ENCODE assay signal across 8 mouse cellular contexts in genomic region chrX:12127799-12128164, GRCm38 (mm10). TPM values are rescaled to one million over a fixed set of nuclear protein-coding genes. Genes with fewer than 3 reads are reported as not detected.
DNase-seq lines count a peak whose midpoint lies in the region; ATAC-seq and TF ChIP-seq lines count a peak whose summit lies in the region.

No protein-coding gene starts in this region.

- peak overlapping the region; percentile 77 for H3K4me3 ChIP-seq in heart, embryonic 12.5 days
- peak overlapping the region; percentile 75 for H3K4me3 ChIP-seq in E14TG2a.4 (replicated peaks; ENCODE audit: low read length)
- peak overlapping the region; percentile 60 for H3K4me3 ChIP-seq in forebrain, embryonic 13.5 days
- H3K4me3 ChIP-seq in liver, embryonic 14.5 days (ENCODE audit: insufficient read depth in 1 of 2, low read depth in 2 of 2, low read length in 2 of 2): peak overlapping the region; percentile 47 to 50

- peak overlapping the region; percentile 91 for H3K27ac ChIP-seq in heart, embryonic 12.5 days (ENCODE audit: poor library complexity, severe bottlenecking)
- H3K27ac ChIP-seq in forebrain, embryonic 13.5 days: peak overlapping the region; percentile 92
- no peak overlapping the region for H3K27ac ChIP-seq in liver, embryonic 14.5 days

- peaks cover 65% of the 10 kb centered on the region for H3K4me1 ChIP-seq in heart, embryonic 12.5 days (replicated peaks)
- peaks cover 62% of the 10 kb centered on the region for H3K4me1 ChIP-seq in E14TG2a.4 (replicated peaks; ENCODE audit: low read depth, low read length)
- H3K4me1 ChIP-seq in forebrain, embryonic 13.5 days: peaks cover 56% of the 10 kb centered on the region
- H3K4me1 ChIP-seq in liver, embryonic 14.5 days (replicated peaks; ENCODE audit: control insufficient read depth in 2 of 2, insufficient read depth in 2 of 2, low read length in 1 of 2): peaks cover 0 to 5% of the 10 kb centered on the region in 2 experiments; a peak in 2 of 4 replicates

- H3K36me3 ChIP-seq in heart, embryonic 12.5 days: no peaks in the 10 kb centered on the region
- H3K36me3 ChIP-seq in E14TG2a.4 (ENCODE audit: insufficient read depth, low read length): no peaks in the 10 kb centered on the region
- no peaks in the 10 kb centered on the region for H3K36me3 ChIP-seq in forebrain, embryonic 13.5 days (ENCODE audit: poor library complexity, severe bottlenecking)
- no peaks in the 10 kb centered on the region for H3K36me3 ChIP-seq in liver, embryonic 14.5 days (replicated peaks; ENCODE audit: control insufficient read depth, insufficient read depth, low read depth)

- no peak for TF ChIP-seq CTCF in E14TG2a.4 (conservative IDR thresholded peaks at IDR 0.05; ENCODE audit: low read length)
- TF ChIP-seq CTCF in liver, embryonic 14.5 days (IDR thresholded peaks at IDR 0.05; ENCODE audit: low read depth): no peak

- WGBS in heart, embryonic 12.5 days: under 1% methylated on average over 35 of the region's 37 CpGs
- WGBS in forebrain, embryonic 13.5 days: 2% methylated on average over 34 of the region's 37 CpGs
- 2% methylated on average over 36 of the region's 37 CpGs for WGBS in liver, embryonic 14.5 days (ENCODE audit: insufficient replicate concordance)

- no peaks in the 10 kb centered on the region for H3K9me3 ChIP-seq in heart, embryonic 12.5 days (replicated peaks)
- H3K9me3 ChIP-seq in E14TG2a.4 (ENCODE audit: low read length): no peaks in the 10 kb centered on the region
- H3K9me3 ChIP-seq in forebrain, embryonic 13.5 days (replicated peaks): no peaks in the 10 kb centered on the region
- H3K9me3 ChIP-seq in liver, embryonic 14.5 days (ENCODE audit: control insufficient read depth, low read length): no peaks in the 10 kb centered on the region

- DNase-seq in heart, postnatal 4 days: no peak
- DNase-seq in liver, embryonic 14.5 days (ENCODE audit: low read depth in 3 of 3, low spot score in 3 of 3): no peak
- no peak for DNase-seq in ovary, postnatal 36 days (ENCODE audit: low spot score)
- no peak for DNase-seq in gastrocnemius, postnatal 4 days (ENCODE audit: low spot score in 2 of 2)

- H3K27me3 ChIP-seq in heart, embryonic 12.5 days (replicated peaks): peaks cover 78% of the 10 kb centered on the region
- peaks cover 69% of the 10 kb centered on the region for H3K27me3 ChIP-seq in E14TG2a.4 (ENCODE audit: insufficient read depth, low read length)
- peaks cover 82% of the 10 kb centered on the region for H3K27me3 ChIP-seq in forebrain, embryonic 13.5 days
- H3K27me3 ChIP-seq in liver, embryonic 14.5 days (ENCODE audit: control insufficient read depth, insufficient read depth, low read length): peaks cover 67% of the 10 kb centered on the region

- ATAC-seq in heart, embryonic 12.5 days (ENCODE audit: insufficient number of reproducible peaks, low FRiP score): no peak
- ATAC-seq in forebrain, embryonic 13.5 days: peak; percentile 23
- no peak for ATAC-seq in liver, embryonic 14.5 days (ENCODE audit: insufficient read depth)
- ATAC-seq in megakaryocyte-erythroid progenitor cell, adult 5-6 weeks (replicated peaks; ENCODE audit: low FRiP score, low TSS enrichment, poor library complexity, severe bottlenecking): no peak

- H3K9ac ChIP-seq in heart, embryonic 12.5 days: peak overlapping the region; percentile 89
- H3K9ac ChIP-seq in forebrain, embryonic 13.5 days: peak overlapping the region; percentile 84
- no peak overlapping the region; the same call in 1 of the 2 replicates for H3K9ac ChIP-seq in liver, embryonic 14.5 days (replicated peaks)

- H3K4me2 ChIP-seq in heart, embryonic 12.5 days: peak overlapping the region; percentile 85
- peak overlapping the region; percentile 65 for H3K4me2 ChIP-seq in forebrain, embryonic 13.5 days
- peak overlapping the region; percentile 47 for H3K4me2 ChIP-seq in liver, embryonic 14.5 days (ENCODE audit: low read depth)

- TF ChIP-seq EP300 in liver, embryonic 14.5 days (IDR thresholded peaks at IDR 0.05; ENCODE audit: low read depth): no peak

RNA-seq across cellular contexts. Expression of gene Bcor, which starts 32.4 kb away (rescaled TPM):
- polyA plus RNA-seq in heart, embryonic 12.5 days (2016; fragmentation: Nextera tagmentation; extraction: Ambion mirVana): 20.3 and 23.4 TPM in 2 replicates
- 10 to 100 TPM; 46.2 to 48.1 TPM for total RNA-seq in heart, postnatal 4 days (2021)
- polyA plus RNA-seq in forebrain, embryonic 13.5 days (2015; fragmentation: Nextera tagmentation; extraction: Ambion mirVana): 16.2 and 18.8 TPM in 2 replicates
- polyA plus RNA-seq in liver, embryonic 14.5 days (2012; rRNA removed): 3.5 and 4.6 TPM in 2 replicates
- 4.7 TPM in 2 replicates for polyA plus RNA-seq in liver, embryonic 14.5 days (2014; fragmentation: Nextera tagmentation; extraction: Ambion mirVana)
- 35.6 and 39.2 TPM in 2 replicates for total RNA-seq in megakaryocyte-erythroid progenitor cell, adult 5-6 weeks (2014; fragmentation: Nextera tagmentation)
- 27.5 and 28.9 TPM in 2 replicates for total RNA-seq in megakaryocyte-erythroid progenitor cell, adult 5-6 weeks (2017)
- 10 to 100 TPM; 38.1 to 38.7 TPM for total RNA-seq in gastrocnemius, postnatal 4 days (2021)
